Mouse (Mus musculus) neural tube, embryonic 14.5 days (tissue): Measurements from ENCODE around the gene Hspa12b. TPM values are rescaled to one million over a fixed set of nuclear protein-coding genes. Genes with fewer than 3 reads are reported as not detected.

Experiments
- ATAC-seq: fragments of 200-750 bp; cut with Nextera tagmentation; 2 replicates; pipeline ENCODE4 v1.8.0; 2017; ENCODE audit warnings: low read depth, mild to moderate bottlenecking, moderate TSS enrichment, moderate library complexity
- H3K27ac ChIP-seq: fragments of 300-500 bp; sonication (generic); 2 replicates; pipeline ENCODE4 v1.5.1; 2014; ENCODE audit warnings: low read depth, mild to moderate bottlenecking, control low read depth, low read length, moderate library complexity, mixed read lengths
- H3K27me3 ChIP-seq: fragments of 300-500 bp; sonication (generic); 2 replicates; pipeline ENCODE4 v1.6.1; 2014; ENCODE audit warnings: low read length; ENCODE audit not compliant: control insufficient read depth, insufficient read depth
- H3K36me3 ChIP-seq: fragments of 300-500 bp; sonication (generic); 2 replicates; pipeline ENCODE4 v1.6.1; 2014; ENCODE audit warnings: low read length, mixed read lengths; ENCODE audit not compliant: control insufficient read depth, insufficient read depth
- H3K4me1 ChIP-seq: fragments of 300-500 bp; sonication (generic); 2 replicates; pipeline ENCODE4 v1.6.1; 2014; ENCODE audit warnings: low read length; ENCODE audit not compliant: control insufficient read depth, insufficient read depth
- H3K4me2 ChIP-seq: fragments of 300-500 bp; sonication (generic); 2 replicates; pipeline ENCODE4 v1.6.1; 2014; ENCODE audit warnings: mild to moderate bottlenecking, low read depth, low read length, control low read depth
- H3K4me3 ChIP-seq: fragments of 300-500 bp; sonication (generic); 2 replicates; pipeline ENCODE4 v1.5.1; 2014; ENCODE audit warnings: low read depth, low read length, control low read depth, mixed read lengths
- H3K9ac ChIP-seq: fragments of 300-500 bp; sonication (generic); replicated peaks from 2 replicates; pipeline ENCODE4 v1.6.1; 2014; ENCODE audit warnings: low read depth, mild to moderate bottlenecking, control low read depth, low read length, mixed read lengths
- H3K9me3 ChIP-seq: fragments of 300-500 bp; sonication (generic); 2 replicates; pipeline ENCODE4 v1.6.1; 2016; ENCODE audit warnings: low read length; ENCODE audit not compliant: control insufficient read depth
- WGBS: fragments of 180-500 bp; shearing (Covaris S2); extraction: QIAGEN DNeasy Blood & Tissue Kit; methylation state at CpG from one replicate; pipeline ENCODE4 v1.1.7; 2014; 5-methylcytosine and 5-hydroxymethylcytosine counted together
- polyA plus RNA-seq: library from polyadenylated mRNA; unstranded; fragments of >200 nt; fragmentation: Nextera tagmentation; extraction: Ambion mirVana; gene quantifications from 2 replicates; pipeline ENCODE4 v1.2.1, GENCODE M21; 2014

Hspa12b gene
- polyA plus RNA-seq, 1 experiment from 2014 or later = 1.3 TPM

- no peak overlapping the region for H3K4me3 ChIP-seq
- H3K4me1 ChIP-seq = no peaks in the 10 kb centered on the region
- H3K9ac ChIP-seq = no peak overlapping the region
- 65% methylated on average over 7 of the region's 7 CpGs for WGBS
- peak overlapping the region; percentile 70; the same call in 1 of the 2 replicates for H3K27ac ChIP-seq
- no peak for ATAC-seq
- no peaks in the 10 kb centered on the region for H3K9me3 ChIP-seq
- H3K4me2 ChIP-seq = no peak overlapping the region
- 0 out of 2 replicates have a peak, but pooled peaks cover 3% of the 10 kb centered on the region for H3K36me3 ChIP-seq
- no peaks in the 10 kb centered on the region for H3K27me3 ChIP-seq
Measured at GRCm38 (mm10) chr2:131191005-131191390, 63.9 kb downstream of the Hspa12b start.

Other genes starting within 250 kb of the Hspa12b start
- gene 4930402H24Rik, start 220.9 kb upstream of the Hspa12b start, polyA plus RNA-seq = 106 and 109 TPM in 2 replicates
- gene Atrn, start 220.8 kb upstream of the Hspa12b start, polyA plus RNA-seq = 24.7 and 25.3 TPM in 2 replicates
- gene Gfra4, start 84.2 kb upstream of the Hspa12b start, polyA plus RNA-seq = 49.4 and 63.7 TPM in 2 replicates
- gene Adam33, start 63.5 kb upstream of the Hspa12b start, polyA plus RNA-seq = 0.60 and 0.73 TPM in 2 replicates
- 0.09 and 0.43 TPM in 2 replicates for gene Siglec1, start 40.5 kb upstream of the Hspa12b start, polyA plus RNA-seq
- not detected in 2 replicates for gene Gm11037, start 6.2 kb downstream of the Hspa12b start, polyA plus RNA-seq
- gene 1700037H04Rik, start 32.8 kb downstream of the Hspa12b start, polyA plus RNA-seq = 86.9 and 90.0 TPM in 2 replicates
- gene Cenpb, start 52.8 kb downstream of the Hspa12b start, polyA plus RNA-seq = 7.0 and 10.5 TPM in 2 replicates
- 21.9 and 24.7 TPM in 2 replicates for gene Cdc25b, start 59.7 kb downstream of the Hspa12b start, polyA plus RNA-seq
- 9.2 and 9.4 TPM in 2 replicates for gene Spef1, start 60.0 kb downstream of the Hspa12b start, polyA plus RNA-seq
- gene Ap5s1, start 79.8 kb downstream of the Hspa12b start, polyA plus RNA-seq = 39.4 and 39.5 TPM in 2 replicates
- gene Mavs, start 106.8 kb downstream of the Hspa12b start, polyA plus RNA-seq = 5.0 and 6.1 TPM in 2 replicates
- gene Pank2, start 135.2 kb downstream of the Hspa12b start, polyA plus RNA-seq = 28.7 and 32.2 TPM in 2 replicates
- gene Rnf24, start 225.6 kb downstream of the Hspa12b start, polyA plus RNA-seq = 18.4 and 19.0 TPM in 2 replicates